Mouse (Mus musculus): ENCODE results near the gene Epha5. TPM values are rescaled to one million over a fixed set of nuclear protein-coding genes. Genes with fewer than 3 reads are reported as not detected.

The Epha5 gene
- polyA plus RNA-seq (2012): 0.01 TPM in 1 of 2 replicates, not detected in the other

GRCm38 (mm10) chr5:84417062-84417879 lies at the start of gene Epha5:
Gene Epha5 (minus strand): TSS chr5:84417382.
- TF ChIP-seq GATA1 (IDR thresholded peaks at IDR 0.05; ENCODE audit: low read length): no peak

DNA sequence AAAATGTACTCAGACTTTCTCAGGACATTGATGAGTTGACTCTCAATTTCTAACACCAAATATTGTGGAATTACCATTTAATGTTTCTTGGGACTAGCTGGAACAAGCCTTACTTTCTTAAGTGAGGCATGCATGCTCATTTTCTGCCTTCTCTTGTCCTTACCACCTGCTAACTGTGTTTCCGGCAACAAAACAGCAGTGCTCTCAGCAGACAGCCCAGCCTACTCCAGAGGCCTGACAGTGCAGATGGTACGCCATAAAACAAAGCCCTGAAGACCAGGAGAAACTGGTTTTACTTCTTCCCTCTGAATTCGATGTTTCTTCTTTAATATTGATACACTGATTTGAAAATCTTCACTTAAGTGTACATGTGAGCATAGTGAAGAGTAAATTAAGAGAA lies 39.0 kb upstream of the Epha5 start:
- TF ChIP-seq GATA1 (IDR thresholded peaks at IDR 0.05; ENCODE audit: low read length): no peak

- TF ChIP-seq GATA1 (IDR thresholded peaks at IDR 0.05; ENCODE audit: low read length): no peak
These were observed 37.5 kb upstream of the Epha5 start for GRCm38 (mm10) chr5:84454641-84455040.

GRCm38 (mm10) chr5:84453839-84454238 lies 36.7 kb upstream of the Epha5 start:
- TF ChIP-seq GATA1 (IDR thresholded peaks at IDR 0.05; ENCODE audit: low read length): no peak

DNA sequence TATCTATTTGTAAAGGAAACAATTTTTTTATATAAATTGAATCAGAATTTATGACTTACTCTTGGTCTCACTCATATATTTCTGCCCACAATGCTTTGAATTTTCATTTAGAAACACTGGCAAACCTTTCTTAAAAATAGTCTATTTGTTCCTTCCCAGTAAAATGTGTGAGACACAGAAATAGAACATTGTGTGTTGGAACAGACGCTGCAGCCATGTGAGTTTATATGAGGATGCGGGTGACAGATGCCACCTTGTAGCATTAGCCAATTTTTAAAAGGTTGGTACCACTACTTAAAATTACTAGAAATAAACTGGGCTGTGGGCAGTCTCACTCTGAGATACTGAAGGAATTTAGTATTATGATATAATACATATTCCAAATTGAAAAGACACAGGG lies 23.1 kb upstream of the Epha5 start:
- TF ChIP-seq GATA1 (IDR thresholded peaks at IDR 0.05; ENCODE audit: low read length): no peak

- TF ChIP-seq GATA1 (IDR thresholded peaks at IDR 0.05; ENCODE audit: low read length): no peak
These were observed 991 bp downstream of the Epha5 start for GRCm38 (mm10) chr5:84415961-84416821.

- no peak for TF ChIP-seq GATA1 (IDR thresholded peaks at IDR 0.05; ENCODE audit: low read length)
These were observed 2.2 kb downstream of the Epha5 start for GRCm38 (mm10) chr5:84414931-84415431.

DNA sequence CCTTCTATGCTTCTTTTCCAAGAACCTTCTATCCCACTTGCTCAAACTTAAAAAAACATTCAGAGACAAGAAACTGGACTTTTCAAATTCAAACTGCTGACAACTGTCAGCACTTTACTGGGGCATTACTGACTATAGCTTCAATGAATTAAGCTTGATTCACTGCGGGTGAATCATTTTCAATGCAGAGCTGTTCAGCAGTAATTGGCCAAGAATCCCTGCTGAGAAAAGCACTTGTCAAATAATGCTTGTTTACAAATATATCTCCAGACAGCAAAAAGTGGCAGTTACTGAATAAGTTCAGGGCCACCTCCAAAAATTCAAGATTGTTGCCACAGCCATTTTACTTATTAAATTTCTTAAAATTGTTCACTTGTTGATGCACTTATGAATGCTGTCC lies 4.2 kb downstream of the Epha5 start:
- no peak for TF ChIP-seq GATA1 (IDR thresholded peaks at IDR 0.05; ENCODE audit: low read length)

DNA sequence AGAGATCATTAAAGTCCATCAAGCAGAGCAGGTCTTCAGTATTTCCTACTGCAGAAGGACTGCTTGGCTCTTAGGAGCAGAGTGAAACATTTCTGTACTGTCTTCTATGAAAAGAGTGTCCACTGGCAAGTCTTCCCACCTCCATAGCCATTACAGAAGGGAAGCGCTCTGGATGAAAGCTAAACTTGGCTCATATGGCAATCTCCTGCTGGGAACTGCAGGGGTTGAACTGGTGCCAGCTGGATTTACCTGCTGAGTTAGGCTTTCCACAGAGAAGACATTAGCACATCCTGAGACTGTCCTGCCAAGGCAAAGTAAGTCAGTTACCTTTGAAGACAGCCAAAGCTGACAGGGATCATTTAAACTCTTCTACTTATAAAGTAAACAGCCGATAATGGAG lies 8.8 kb downstream of the Epha5 start:
- no peak for TF ChIP-seq GATA1 (IDR thresholded peaks at IDR 0.05; ENCODE audit: low read length)

DNA sequence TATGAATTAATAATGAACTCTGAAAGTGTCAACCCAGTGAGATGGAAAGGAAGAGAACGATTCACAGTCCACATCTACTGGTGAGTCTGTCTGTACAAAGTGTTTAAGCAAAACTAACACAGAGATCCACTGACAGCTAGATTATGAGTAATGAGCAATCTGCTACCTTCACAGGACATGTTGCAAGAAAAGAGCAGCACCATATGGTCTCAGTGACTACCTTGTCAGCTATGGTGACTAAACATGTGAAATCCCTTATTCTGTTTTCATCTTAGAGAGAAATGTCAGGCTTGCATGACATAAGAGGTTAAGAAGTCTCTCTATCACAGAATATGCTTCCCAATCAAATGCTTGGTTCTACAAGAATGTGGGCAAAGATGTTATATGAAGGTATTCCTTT lies 20.1 kb downstream of the Epha5 start:
- TF ChIP-seq GATA1 (IDR thresholded peaks at IDR 0.05; ENCODE audit: low read length): no peak

DNA sequence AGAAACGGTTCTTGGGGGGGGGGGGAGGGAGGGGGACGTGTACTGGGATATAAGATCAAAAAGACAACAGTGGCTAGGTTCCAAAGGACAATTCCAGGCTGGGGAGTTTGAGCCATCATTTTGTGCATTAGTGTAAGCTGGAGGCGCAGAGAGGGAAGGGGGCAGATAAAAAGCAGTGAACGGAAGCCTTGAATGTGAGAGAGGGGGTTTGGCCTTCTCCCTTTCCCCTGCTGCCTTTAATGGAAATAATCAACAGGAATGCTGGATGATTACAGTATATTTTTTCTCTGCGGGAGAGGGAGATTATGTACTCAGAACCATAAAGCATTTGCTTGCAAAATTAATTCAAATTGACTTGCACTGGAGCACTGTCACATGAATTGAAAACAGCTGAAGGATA lies 51.8 kb downstream of the Epha5 start:
- no peak for TF ChIP-seq GATA1 (IDR thresholded peaks at IDR 0.05; ENCODE audit: low read length)

DNA sequence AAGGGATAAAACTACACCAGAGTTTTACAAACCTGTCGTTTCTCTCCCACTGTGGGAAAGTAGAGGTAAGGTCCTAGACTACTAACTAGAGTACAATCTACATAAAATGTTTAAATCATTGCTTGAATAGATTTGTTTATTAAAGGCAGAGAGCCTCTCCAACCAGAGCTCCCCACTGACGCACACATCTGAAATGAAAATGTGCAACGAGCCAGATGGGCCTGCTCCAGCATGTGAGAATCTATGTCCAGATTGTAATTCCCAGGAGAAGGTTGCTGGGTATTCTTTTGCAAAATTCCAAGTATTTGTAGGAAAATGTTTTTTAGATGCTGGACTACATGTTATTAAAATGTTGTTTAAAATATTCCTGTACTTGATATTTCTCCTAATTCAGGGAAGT lies 57.8 kb downstream of the Epha5 start:
- TF ChIP-seq GATA1 (IDR thresholded peaks at IDR 0.05; ENCODE audit: low read length): no peak

- TF ChIP-seq GATA1 (IDR thresholded peaks at IDR 0.05; ENCODE audit: low read length): no peak
These were observed 64.1 kb downstream of the Epha5 start for GRCm38 (mm10) chr5:84353069-84353468.

GRCm38 (mm10) chr5:84346728-84347499 lies 70.3 kb downstream of the Epha5 start:
- no peak for TF ChIP-seq GATA1 (IDR thresholded peaks at IDR 0.05; ENCODE audit: low read length)

DNA sequence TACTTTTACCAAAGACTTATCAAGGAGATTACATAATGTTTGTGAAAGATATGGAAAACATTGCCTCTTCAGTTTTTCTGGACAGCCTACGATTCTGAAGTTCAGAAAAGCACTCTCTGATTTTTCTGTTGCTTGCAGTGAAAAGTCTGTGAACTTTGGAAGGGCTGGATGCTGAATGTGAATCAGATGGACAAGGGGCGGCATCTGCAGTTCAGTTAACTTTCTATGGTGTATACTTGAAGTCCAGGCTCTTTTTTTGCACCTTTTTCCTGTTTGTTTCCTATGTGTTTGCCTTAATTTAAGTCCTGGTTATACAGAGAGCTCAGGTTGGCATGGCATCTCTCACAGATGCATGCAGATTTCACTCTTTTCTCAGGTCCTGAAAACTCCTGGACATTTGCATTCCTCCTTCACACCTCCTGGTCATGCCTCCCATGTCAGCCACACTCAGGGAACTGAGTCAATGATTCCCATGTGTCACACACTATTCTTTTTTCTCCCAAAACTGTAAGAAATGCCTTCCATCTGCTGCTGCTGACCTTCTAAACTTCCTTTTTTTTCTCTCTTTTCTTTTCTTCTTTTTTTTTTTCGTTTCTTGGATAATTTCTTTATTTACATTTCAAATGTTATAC lies 81.2 kb downstream of the Epha5 start:
- no peak for TF ChIP-seq GATA1 (IDR thresholded peaks at IDR 0.05; ENCODE audit: low read length)
